ENCODE assay signal across 8 mouse cellular contexts in the genomic region with DNA sequence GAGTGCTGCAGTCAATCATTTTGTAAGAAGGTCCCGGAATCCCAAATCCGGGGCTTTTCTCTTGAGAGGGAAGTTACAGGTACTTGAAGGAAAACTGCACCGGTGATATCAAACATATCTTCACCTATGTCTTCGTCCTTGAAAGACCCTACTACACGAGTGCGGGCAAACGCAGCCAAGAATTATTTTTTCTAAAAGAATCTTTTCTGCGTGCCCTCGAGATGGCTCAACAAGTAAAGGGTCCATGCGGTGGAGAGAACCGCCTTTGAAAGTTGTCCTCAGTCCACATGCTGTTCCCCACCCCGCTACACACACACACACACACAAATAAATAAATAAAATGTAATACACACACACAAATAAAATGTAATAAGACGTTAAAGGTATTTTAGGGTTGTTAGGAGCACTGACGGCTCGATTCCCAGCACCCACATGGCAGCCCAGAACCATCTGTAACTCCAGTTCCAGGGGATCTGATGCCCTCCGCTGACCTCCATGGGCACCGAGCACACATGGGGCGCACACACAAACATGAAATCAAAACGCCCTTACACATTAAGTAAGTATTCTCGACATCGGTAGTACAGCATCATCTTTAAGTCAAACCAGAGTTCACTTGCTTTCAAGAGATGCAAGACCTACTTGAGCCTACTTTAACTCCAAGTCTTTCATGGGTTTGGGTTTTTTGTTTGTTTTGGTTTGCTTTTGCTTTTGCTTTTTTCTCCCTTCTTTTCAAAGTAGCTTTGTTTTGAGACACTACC. TPM values are rescaled to one million over a fixed set of nuclear protein-coding genes. Genes with fewer than 3 reads are reported as not detected.
DNase-seq lines count a peak whose midpoint lies in the region; ATAC-seq and TF ChIP-seq lines count a peak whose summit lies in the region.

No protein-coding gene starts in this region.

- peak overlapping the region; percentile 76 for H3K4me2 ChIP-seq in hindbrain, postnatal 0 days (ENCODE audit: low read depth, low read length)
- peak overlapping the region; percentile 78 for H3K4me2 ChIP-seq in midbrain, embryonic 13.5 days (replicated peaks)

- WGBS in hindbrain, postnatal 0 days: 49% methylated on average over 21 of the region's 21 CpGs
- 39% methylated on average over 21 of the region's 21 CpGs for WGBS in midbrain, embryonic 13.5 days

- no peaks in the 10 kb centered on the region for H3K4me1 ChIP-seq in cortical plate, adult 2 months (ENCODE audit: control insufficient read depth, insufficient read depth, low read length)
- H3K4me1 ChIP-seq in hindbrain, postnatal 0 days (ENCODE audit: insufficient read depth, low read length): peaks cover 3% of the 10 kb centered on the region; the same call in 1 of the 2 replicates
- H3K4me1 ChIP-seq in midbrain, embryonic 13.5 days (replicated peaks): peaks cover 24% of the 10 kb centered on the region

- no peaks in the 10 kb centered on the region for H3K36me3 ChIP-seq in hindbrain, postnatal 0 days (ENCODE audit: insufficient read depth, low read length)
- H3K36me3 ChIP-seq in midbrain, embryonic 13.5 days: no peaks in the 10 kb centered on the region

- no peaks in the 10 kb centered on the region for H3K9me3 ChIP-seq in hindbrain, postnatal 0 days (ENCODE audit: low read length)
- no peaks in the 10 kb centered on the region for H3K9me3 ChIP-seq in midbrain, embryonic 13.5 days

- DNase-seq in layer of hippocampus, adult 2 months (ENCODE audit: low spot score in 2 of 2): no peak
- DNase-seq in layer of hippocampus, postnatal 36 days: no peak
- DNase-seq in hindbrain, postnatal 0 days (ENCODE audit: low spot score): no peak
- DNase-seq in right cerebral cortex, postnatal 36 days (ENCODE audit: low spot score in 2 of 2): no peak
- no peak for DNase-seq in left cerebral cortex, postnatal 36 days (ENCODE audit: low spot score in 2 of 2)

- peak overlapping the region; percentile 84 for H3K27ac ChIP-seq in layer of hippocampus, adult 2 months
- peak overlapping the region; percentile 75; the same call in 1 of the 2 replicates for H3K27ac ChIP-seq in cortical plate, adult 2 months (ENCODE audit: insufficient read depth, low read length)
- H3K27ac ChIP-seq in hindbrain, postnatal 0 days: no peak overlapping the region
- H3K27ac ChIP-seq in midbrain, embryonic 13.5 days: no peak overlapping the region

- no peak for TF ChIP-seq POLR2A in cortical plate, adult 2 months (IDR thresholded peaks at IDR 0.05; ENCODE audit: extremely low read depth, insufficient read depth, low read length)

- peak overlapping the region; percentile 82 for H3K4me3 ChIP-seq in layer of hippocampus, adult 2 months
- peak overlapping the region; percentile 78 for H3K4me3 ChIP-seq in cortical plate, adult 2 months (ENCODE audit: insufficient read depth, low read length)
- H3K4me3 ChIP-seq in hindbrain, postnatal 0 days (ENCODE audit: low read length): peak overlapping the region; percentile 76
- peak overlapping the region; percentile 73 for H3K4me3 ChIP-seq in midbrain, embryonic 13.5 days (replicated peaks)

- ATAC-seq in hindbrain, postnatal 0 days: no peak
- peak; percentile 22; the same call in 1 of the 2 replicates for ATAC-seq in midbrain, embryonic 13.5 days
- ATAC-seq in activated CD4-positive, CD25-positive, alpha-beta regulatory T cell, adult 4 months: no peak

- intact Hi-C loops in left cerebral cortex, postnatal 36 days (cut with DNase I): no loop called here

- no peaks in the 10 kb centered on the region for H3K27me3 ChIP-seq in hindbrain, postnatal 0 days (ENCODE audit: insufficient read depth, low read length)
- peaks cover 9% of the 10 kb centered on the region for H3K27me3 ChIP-seq in midbrain, embryonic 13.5 days

- no peak for TF ChIP-seq CTCF in layer of hippocampus, adult 2 months (conservative IDR thresholded peaks at IDR 0.05)
- no peak for TF ChIP-seq CTCF in cortical plate, adult 2 months (IDR thresholded peaks at IDR 0.05; ENCODE audit: extremely low read depth, insufficient read depth, low read length)
- TF ChIP-seq CTCF in hindbrain, postnatal 0 days (IDR thresholded peaks at IDR 0.05; ENCODE audit: low read depth): no peak

- peak overlapping the region; percentile 77 for H3K9ac ChIP-seq in hindbrain, postnatal 0 days (replicated peaks; ENCODE audit: low read length)
- peak overlapping the region; percentile 67 for H3K9ac ChIP-seq in midbrain, embryonic 13.5 days (replicated peaks)

RNA-seq across cellular contexts. Expression of gene Dusp16, which starts 0.8 kb away (rescaled TPM):
- total RNA-seq in layer of hippocampus, adult 2 months (2021): 1 to 10 TPM; 8.6 to 8.9 TPM
- total RNA-seq in layer of hippocampus, postnatal 36 days (2021): 1 to 10 TPM; 8.6 to 8.9 TPM
- 8.5 and 9.1 TPM in 2 replicates for polyA plus RNA-seq in cortical plate, adult 2 months (2012; rRNA removed)
- 6.3 and 7.8 TPM in 2 replicates for total RNA-seq in hindbrain, postnatal 0 days (2014; rRNA removed)
- polyA plus RNA-seq in hindbrain, postnatal 0 days (2015; fragmentation: Nextera tagmentation; extraction: Ambion mirVana): 4.1 and 4.5 TPM in 2 replicates
- 7.5 and 7.7 TPM in 2 replicates for polyA plus RNA-seq in midbrain, embryonic 13.5 days (2015; fragmentation: Nextera tagmentation; extraction: Ambion mirVana)
- 1 to 10 TPM; 1.9 to 2.2 TPM for polyA plus RNA-seq in activated CD4-positive, CD25-positive, alpha-beta regulatory T cell, adult 4 months (2017; shearing (Covaris generic))
- 10 to 100 TPM in 1 of 2 experiments, 1 to 10 TPM in 1; 8.0 to 12.7 TPM for total RNA-seq in left cerebral cortex, postnatal 36 days (2021)

RNA-seq across cellular contexts. Expression of gene Crebl2, which starts 36.7 kb away (rescaled TPM):
- total RNA-seq in layer of hippocampus, adult 2 months (2021): 10 to 100 TPM; 39.6 to 40.9 TPM
- 10 to 100 TPM; 41.1 to 41.7 TPM for total RNA-seq in layer of hippocampus, postnatal 36 days (2021)
- polyA plus RNA-seq in cortical plate, adult 2 months (2012; rRNA removed): 32.2 and 32.7 TPM in 2 replicates
- total RNA-seq in hindbrain, postnatal 0 days (2014; rRNA removed): 2.7 and 4.4 TPM in 2 replicates
- 2.6 and 3.6 TPM in 2 replicates for polyA plus RNA-seq in hindbrain, postnatal 0 days (2015; fragmentation: Nextera tagmentation; extraction: Ambion mirVana)
- 3.7 and 4.3 TPM in 2 replicates for polyA plus RNA-seq in midbrain, embryonic 13.5 days (2015; fragmentation: Nextera tagmentation; extraction: Ambion mirVana)
- polyA plus RNA-seq in activated CD4-positive, CD25-positive, alpha-beta regulatory T cell, adult 4 months (2017; shearing (Covaris generic)): 10 to 100 TPM; 26.3 to 31.1 TPM
- total RNA-seq in left cerebral cortex, postnatal 36 days (2021): 10 to 100 TPM; 31.8 to 36.6 TPM

Comparison
In these comparisons a context has a peak if more than half of its experiments do, and no peak if none do; other contexts are left out.
1. H3K27ac ChIP-seq: peak in layer of hippocampus, adult 2 months (single experiment) and cortical plate, adult 2 months (single experiment); none in hindbrain, postnatal 0 days (single experiment) and midbrain, embryonic 13.5 days (single experiment).
2. Peak in every context shown above with its lines, with median percentiles within 50 percentile points of each other: H3K4me3 ChIP-seq.